Mouse (Mus musculus) spleen, adult 2 months (tissue): ENCODE measurements around the gene 4933405O20Rik.

Source experiments
- CTCF ChIP-seq: fragments of 200-500 bp; IDR thresholded peaks from 2 replicates; pipeline ENCODE4 v1.5.1; 2011; ENCODE audit warnings: mild to moderate bottlenecking, inconsistent platforms; ENCODE audit not compliant: insufficient read depth, insufficient read length, insufficient replicate concordance; ENCODE audit errors: extremely low read depth
- POLR2A ChIP-seq: fragments of 200-500 bp; IDR thresholded peaks from 2 replicates; pipeline ENCODE4 v1.6.1; 2011; ENCODE audit warnings: low read depth, low read length, inconsistent platforms

- TF ChIP-seq CTCF (no peak), POLR2A (no peak)
Observed at GRCm38 (mm10) chr7:50614101-50614500, 15.1 kb downstream of the 4933405O20Rik start.
